Mouse (Mus musculus) telencephalon, adult 2 months (tissue): ENCODE data around the gene Chst15.

Experiments
- DNase-seq: peaks from one replicate; pipeline ENCODE4 v3.0.0-alpha.2; 2011; ENCODE audit warnings: low read depth, low spot score

Chst15 gene

DNA sequence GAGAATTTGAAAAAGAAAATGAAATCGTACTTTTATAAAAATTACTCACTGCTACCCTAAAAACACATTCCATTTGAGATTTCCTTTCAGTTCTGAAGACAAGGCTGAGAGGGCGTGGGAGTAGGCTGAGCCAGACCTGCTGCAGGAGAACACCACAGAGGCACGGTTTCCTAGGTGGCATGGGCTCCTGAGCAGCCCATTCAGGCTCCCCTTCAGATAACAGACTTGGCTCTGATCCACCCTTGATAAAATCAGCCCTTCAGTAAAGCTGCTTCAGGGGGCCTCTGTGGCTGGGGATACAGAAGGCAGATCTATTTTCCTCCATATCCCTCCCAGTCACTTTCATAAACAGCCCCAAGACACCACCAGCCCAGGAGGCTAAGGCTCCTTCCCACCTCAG is 19.8 kb upstream of the Chst15 start:
- DNase-seq, result no peak

- no peak for DNase-seq
These were observed 18.3 kb upstream of the Chst15 start for GRCm38 (mm10) chr7:132335367-132335766.

DNA sequence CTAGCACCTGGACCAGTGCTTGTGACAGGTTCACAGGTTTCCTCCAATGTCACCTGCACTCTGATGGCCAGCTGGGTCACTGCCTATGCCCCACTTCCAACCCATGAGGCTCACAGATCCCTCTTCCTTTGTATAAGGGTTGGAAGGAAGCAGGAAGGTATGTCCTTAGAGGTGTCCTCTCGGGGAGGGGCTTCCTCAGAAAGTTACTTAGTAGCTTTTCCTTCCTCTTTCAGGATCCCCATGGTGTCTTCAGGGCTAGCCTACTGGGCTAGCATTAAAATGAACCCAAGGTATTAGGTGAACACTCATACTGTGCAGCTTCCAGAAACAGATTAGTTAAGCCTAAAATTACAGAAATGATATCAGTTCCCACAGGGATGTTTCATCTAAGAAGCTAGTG is 16.1 kb upstream of the Chst15 start:
- no peak for DNase-seq

- no peak for DNase-seq
These were observed 15.1 kb upstream of the Chst15 start for GRCm38 (mm10) chr7:132332176-132332575.

- no peak for DNase-seq
These were observed 13.2 kb upstream of the Chst15 start for GRCm38 (mm10) chr7:132330179-132330578.

DNA sequence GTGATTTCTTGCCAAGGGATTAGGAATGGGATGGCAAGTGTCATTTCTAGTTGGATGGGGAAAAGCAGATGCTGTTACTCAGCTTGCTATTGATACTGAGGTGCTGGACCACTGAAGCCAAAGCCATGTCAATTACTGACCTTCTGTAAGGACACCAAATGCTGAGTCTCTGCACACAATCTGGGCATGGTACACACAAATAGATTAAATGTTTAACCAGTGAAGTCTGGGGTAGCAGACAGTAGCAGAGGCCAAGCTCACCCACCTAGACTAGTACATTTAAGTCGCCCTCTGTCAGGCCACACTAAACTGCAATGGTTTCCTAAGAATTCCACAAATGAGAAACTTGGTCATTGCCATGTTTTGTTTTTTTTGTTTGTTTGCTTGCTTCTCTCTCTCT is 11.6 kb upstream of the Chst15 start:
- no peak for DNase-seq

GRCm38 (mm10) chr7:132325549-132326331 is 8.7 kb upstream of the Chst15 start:
- DNase-seq, result no peak

DNA sequence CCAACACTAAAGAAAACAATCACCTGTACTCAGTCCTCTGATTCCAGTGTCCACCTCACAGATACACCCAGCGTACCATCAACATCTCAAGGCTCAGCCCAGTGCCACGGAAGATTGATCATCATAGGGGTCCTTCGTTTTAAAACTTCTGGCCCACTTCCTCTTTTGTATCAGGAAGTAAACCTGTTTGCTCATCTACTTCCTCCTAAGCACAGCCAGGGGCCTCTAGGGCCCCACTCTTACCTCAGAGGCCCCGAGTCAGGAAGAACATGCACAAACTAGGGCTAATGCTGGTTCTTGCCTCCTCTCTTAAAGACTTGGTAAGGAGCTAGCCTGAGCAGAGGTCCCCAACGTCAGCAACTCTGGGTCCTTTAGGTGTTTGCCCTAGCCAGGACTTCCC is 6.4 kb upstream of the Chst15 start:
- no peak for DNase-seq

DNA sequence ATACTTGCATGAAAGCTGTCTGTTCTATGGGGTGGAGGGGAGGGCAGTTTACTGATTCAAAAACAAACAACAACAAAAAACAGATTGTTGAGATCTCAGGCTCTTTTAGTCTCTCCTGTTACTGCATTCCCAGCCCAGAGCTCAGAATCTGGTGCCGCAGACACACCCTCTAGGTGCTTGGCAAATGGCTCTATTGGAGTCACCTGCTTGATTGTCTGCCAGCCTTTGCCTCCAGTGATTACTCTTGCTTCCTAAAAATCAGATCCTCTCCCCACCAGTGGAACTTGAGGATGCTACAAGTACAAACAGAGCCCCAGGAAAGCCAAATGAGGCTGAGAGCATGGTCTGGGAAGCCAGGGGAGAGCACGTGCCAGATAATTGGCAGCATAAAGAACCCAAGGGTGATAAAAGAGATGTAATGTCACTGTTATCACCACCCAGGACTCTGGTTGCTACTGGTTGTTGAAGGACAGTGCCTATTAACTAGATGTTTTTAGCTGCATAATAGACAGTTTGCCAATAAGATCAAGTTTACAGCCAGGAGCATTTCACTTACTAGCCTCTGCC is 4.4 kb upstream of the Chst15 start:
- no peak for DNase-seq

DNA sequence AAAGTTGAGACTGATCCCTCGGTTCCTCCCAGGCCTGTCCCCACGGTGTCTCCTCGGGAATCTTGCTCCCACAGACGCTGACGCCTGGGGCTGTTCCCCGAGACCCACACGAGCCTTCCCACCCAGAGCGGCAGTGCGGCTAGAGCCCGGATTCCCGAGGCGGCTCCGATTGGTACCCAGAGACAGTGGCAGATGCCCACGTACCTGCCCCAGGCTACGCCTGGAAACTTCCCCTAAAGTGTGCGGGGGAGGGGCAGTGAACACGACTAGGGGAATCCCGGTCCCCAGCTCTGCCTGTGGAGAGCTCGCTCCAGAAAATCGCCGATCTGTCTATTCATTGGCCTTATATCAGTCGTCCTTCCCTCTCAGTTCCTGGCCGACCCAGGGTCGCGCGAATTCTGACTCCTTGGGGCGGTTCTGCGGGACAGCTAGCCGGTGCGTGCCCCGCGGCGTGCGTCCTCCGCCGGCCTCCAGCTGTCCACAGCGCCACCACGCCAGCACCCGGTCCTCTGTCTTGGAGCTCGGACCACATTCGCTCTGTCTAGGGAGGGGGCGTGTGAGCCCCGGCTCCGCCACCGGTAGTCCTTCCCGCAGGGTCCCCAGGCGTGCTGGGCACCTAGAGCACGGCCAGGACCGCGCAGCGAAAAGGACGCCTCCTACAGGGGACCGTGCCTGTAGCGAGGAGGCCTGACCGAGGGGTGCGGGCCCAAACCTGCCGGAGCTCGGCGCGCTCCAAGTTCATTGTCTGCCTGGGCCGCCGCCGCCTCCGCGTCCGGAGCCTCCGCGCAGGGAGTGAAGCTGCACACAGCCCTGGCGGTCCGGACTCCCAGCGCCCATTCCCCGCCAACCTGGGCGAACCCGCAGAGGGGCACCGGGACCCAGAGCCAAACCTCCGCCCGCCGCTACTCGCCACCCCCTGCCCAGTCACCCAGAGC is 660 bp downstream of the Chst15 start:
- no peak for DNase-seq

DNA sequence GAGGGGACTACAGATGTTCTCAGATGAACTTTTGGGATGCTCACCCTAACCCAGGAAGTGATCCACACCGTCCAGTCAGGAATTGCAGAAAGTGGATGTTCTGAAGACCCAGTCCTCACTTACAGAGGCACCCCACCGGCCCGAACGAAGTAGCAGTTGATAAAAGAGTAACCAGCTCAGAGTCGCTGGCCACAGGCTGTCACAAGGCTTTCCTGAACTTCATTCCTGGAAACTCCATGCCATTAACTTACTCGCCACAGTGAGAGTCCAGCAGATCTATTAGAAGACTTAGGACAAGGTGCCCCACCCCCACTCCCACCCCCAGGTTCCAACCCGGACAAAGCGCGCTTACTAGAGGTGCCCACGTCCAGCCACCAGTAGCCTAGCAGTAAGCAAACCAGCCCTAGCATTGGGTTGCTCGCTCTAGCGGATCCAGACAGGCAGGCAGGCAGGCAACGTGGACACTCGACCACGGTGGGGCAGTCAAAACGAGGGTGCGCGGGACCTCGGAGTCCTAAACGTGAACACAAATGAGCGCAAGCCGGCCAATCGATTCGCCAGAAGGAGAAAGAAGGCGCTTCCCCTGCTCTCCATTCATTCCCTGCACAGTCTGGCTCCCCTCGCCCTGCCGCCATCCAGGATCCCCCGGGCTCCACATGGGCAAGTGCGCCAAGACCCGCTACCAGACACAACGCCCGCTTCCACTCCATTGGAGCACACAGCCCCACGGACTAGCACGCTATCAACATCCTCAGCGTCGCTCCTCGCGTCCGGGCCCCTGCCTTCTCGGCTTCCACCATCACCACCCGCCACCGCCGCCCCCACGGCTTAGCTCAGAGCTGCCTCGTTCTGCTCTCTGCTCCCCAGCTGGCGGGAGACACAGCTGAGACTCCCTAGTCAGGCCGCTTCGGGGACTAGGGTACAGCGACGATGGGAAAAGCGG is 1.6 kb downstream of the Chst15 start:
- no peak for DNase-seq

- peak; percentile 70 for DNase-seq
These were observed 4.6 kb downstream of the Chst15 start for GRCm38 (mm10) chr7:132312396-132312795.

DNA sequence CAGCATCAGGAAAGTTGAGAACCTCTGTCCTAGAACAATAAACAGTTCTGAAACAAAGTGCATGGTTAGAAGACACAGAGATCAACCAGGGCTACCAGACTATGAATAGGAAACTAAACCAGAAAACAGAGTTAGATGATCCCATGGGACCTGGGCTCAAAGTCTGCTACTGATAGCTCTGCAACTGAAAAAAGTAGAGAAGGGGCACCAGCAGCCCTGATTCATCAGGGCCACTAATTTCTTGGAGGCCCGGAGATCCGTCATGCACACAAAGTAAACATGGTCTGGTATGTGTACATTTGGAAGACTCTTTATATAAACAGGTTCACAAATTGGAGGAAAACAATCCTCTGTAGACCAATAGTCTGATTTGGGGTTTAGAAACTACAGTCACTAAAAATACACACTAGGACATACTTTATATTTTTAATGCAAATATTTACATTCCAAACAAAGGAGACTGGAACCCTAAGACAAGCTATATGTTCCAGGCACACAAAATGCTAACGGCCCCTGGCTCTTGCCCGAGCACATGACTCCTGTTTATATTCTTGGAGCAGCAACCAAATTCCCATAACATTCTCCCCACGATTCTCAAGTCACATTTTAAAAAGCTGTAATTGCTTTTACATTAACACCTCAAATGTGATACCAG is 8.4 kb downstream of the Chst15 start:
- DNase-seq, result no peak

GRCm38 (mm10) chr7:132307722-132308271 is 9.2 kb downstream of the Chst15 start:
- no peak for DNase-seq

DNA sequence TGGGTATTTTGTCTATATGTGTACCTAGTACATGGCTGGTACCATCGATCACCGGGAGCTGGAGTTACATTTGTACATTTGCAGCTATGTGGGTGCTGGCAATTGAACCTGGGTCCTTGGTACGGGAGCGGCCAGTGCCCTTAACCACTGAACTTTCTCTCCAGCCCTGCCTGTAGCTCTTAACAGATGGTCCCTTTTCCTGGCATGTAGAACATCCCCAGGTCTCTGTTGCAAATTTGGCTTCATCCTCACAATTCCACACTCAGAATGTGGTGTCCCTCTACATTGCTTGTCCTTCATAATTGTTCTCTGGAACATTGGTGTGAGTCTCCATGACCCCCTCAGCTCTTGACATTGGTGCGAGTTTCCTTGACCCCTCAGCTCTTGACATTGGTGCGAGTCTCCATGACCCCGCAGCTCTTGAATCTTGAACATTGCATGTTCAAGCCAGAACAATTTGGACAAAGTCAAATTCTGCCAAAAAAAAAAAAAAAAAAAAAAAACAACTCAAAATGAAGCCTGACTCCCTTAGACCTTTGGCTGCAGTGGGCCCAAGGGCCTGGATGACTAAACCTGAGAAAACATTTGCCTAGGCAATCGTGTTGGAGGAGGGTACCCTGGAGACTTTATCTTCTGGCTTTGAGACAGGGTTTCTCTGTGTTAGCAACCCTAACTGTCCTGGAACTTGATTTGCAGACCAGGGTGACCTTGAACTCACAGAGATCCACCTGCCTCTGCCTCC is 10.2 kb downstream of the Chst15 start:
- DNase-seq, result no peak

DNA sequence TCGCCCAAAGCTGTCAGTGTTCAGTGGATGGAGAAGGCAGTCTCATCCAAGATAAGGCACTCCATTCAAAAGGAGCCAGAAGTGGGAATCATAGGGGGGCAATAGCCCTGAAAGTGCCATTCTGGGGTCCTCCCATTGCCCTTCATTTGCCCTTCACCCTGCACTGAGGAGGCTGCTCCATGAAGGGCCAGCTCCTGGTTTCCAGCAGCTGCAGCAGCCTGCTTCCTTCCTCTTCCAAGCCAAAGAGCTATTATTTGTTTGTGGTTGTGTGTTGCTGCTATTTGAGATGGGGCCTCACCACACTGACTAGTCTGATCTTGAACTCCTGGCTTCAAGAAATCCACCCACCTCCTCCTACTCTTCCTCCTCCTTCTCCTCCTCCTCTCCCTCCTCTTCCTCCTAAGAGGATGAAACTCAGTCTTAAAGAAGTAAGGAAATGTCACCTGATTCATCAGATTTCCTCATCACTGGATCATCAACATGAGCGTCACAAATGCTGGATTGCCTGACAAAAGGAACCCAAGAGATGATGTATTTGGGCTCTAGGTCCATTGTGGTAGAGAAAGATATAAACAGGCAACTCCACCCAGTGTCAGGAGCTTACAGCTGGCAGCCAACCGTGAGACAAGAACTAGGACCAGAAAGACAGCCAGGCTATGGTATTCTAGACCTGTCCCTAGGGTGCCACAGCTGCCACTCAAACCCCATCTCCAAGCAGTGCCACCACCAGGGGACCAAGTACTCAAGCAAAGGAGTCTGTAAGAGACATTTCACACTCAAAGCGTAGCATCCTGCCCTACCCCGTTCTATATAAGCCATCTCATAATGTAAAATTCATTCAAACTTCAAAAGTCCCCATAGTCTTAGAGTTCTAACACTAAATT is 11.3 kb downstream of the Chst15 start:
- no peak for DNase-seq

DNA sequence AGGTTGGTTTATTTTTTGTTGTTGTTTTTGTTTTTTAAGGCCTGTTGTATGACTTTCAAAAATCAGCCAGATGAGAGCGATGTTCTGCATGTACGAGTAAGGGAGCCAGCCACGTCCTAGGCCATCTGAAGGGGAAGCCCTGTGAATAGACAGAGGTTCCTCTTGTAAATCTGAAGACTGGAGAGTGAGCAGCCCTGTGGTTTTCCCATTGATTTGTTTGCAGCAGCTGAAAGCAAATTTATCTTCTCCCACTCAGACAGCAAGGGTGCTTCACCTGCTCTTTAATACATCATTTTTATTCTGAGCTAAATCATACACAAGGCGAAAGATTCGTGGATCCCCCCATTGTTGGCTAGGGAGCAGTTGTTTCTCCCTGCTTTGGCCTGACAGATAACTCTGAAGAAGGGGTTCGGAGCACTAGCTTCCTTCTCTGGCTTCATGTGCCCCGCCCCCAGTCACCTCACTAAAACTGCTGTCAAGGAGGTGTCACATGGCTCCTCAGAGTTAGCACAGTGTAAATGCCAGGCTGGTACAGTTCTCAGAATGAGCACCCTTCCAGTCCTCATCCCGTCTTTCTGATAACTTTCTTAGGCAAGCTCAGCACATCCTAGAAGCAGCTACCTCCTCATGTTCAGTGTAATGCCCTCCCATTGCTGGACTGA is 12.5 kb downstream of the Chst15 start:
- no peak for DNase-seq

- no peak for DNase-seq
These were observed 13.0 kb downstream of the Chst15 start for GRCm38 (mm10) chr7:132303988-132304387.
